Mouse (Mus musculus): Measurements from ENCODE around the gene Tmpo.

- TF ChIP-seq CTCF (IDR thresholded peaks at IDR 0.05; ENCODE audit: low read depth) (no peak), EP300 (IDR thresholded peaks at IDR 0.05; ENCODE audit: low read depth) (no peak)
These were observed 16.6 kb upstream of the Tmpo start for GRCm38 (mm10) chr10:91197704-91198103.
